Mouse (Mus musculus) cerebellum, postnatal 4 days (tissue): Measurements from ENCODE around the gene Eloa.
A peak's percentile ranks its signal among the peaks of the same experiment; 100 is the strongest.

Source experiments
- DNase-seq, 2 experiments: peaks; one replicate each; pipeline ENCODE4 v3.0.0; 2022; ENCODE audit warnings: low spot score in 2 of 2, mixed read lengths in 1 of 2

Gene Eloa

DNA sequence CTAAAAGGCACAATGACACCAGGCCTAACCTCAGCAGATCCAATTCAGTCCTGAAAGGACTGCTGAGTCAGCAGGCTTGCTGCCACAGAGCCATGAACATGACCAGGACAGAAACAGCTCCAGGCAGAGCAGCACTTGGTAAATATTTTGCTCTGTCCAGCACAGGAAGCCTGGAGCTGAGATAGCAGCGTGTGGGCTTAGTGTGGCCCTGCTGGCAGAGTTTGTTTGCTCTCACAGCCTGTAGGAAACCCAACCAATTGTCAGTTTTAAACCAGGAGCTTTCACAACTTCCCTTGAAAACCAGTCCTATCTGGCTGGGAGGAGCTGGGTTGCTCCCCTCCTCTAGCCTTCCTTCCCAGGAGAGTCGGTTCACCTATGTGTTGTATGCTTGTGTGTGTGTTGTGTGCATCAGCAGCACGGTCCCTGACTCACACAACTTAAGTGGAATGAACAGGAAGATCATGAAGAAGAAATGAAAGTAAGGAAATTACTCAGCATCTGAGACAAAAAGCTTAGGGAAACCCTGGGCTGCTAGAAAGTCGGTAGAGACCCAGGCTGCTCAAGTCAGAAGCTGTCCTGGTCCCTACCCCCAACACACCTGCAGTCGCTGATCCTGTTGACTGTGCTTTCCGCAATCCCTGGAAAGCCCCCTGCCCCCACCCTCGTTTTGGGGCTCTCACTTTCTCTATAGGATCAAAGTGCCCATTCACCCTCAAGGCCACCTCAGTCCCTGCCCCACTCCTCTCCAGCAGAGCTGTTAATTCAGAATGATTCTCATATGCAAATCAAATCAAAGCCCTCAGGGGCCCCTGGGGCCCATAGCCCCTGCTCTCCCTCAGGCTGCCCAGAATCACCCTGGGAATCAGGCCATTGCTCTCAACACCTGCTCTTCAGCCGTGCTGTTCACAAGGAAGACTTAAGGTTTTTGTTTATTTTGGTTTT is 9.7 kb upstream of the Eloa start:
- DNase-seq: no peak

GRCm38 (mm10) chr4:136028689-136029088 is 7.1 kb upstream of the Eloa start:
- no peak for DNase-seq

DNA sequence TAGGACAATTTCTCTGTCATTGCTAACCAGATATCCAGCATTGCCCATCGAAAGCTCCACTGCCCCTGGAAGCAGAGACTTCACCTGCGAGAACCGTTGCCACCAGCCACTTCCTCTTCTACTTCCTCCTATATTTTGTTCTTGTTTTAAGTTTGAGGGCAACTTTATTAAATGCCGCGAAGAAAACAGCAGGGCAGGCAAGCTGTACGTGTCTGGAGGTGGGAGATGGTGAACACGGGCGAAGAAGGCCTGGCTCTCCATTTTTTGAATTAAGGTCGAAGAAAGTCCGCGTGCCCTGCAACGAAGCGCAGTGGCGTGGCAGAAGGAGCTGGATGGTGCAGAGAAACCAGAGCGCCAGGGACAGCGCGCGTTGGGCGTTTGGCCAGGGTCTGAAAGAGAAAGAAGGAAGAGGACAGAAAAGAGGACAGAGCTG is 6.6 kb upstream of the Eloa start:
- DNase-seq: no peak

- DNase-seq: no peak
Observed at GRCm38 (mm10) chr4:136027416-136028131, 6.0 kb upstream of the Eloa start.

- no peak for DNase-seq
Observed at GRCm38 (mm10) chr4:136025350-136025749, 3.8 kb upstream of the Eloa start.

GRCm38 (mm10) chr4:136022924-136023323 is 1.4 kb upstream of the Eloa start:
- no peak for DNase-seq

GRCm38 (mm10) chr4:136020743-136021548 is 617 bp downstream of the Eloa start:
- peak in 1 of 2 experiments; percentile 3 for DNase-seq

DNA sequence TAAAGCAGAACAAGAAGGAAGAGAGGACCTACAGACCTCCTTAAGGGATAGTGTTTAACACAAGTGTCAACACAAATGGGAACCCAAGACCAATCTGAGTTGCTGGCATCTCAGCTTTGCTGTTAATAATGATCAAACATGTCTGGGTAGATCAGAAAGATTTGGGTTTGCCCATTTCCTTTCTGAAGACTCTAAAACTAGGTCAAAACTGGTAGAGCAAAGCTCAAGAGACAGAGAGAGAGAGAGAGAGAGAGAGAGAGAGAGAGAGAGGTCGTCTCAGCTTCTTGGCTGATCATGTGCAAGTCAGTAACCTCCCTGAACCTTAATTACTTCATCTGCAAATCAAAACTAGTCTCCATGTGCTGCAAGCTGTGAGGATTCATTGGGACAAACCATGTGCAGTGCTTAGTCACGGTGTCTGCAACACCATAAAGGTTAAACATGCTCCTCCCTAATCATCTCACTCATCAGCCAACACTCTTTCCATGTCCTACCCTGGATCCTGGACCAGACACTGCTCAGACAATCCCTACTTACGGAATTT is 5.4 kb downstream of the Eloa start:
- DNase-seq: no peak

- no peak for DNase-seq
Observed at GRCm38 (mm10) chr4:136010586-136010985, 11.0 kb downstream of the Eloa start.

GRCm38 (mm10) chr4:136008782-136009447 is 12.6 kb downstream of the Eloa start:
- no peak for DNase-seq

- no peak for DNase-seq
Observed at GRCm38 (mm10) chr4:136006821-136007220, 14.7 kb downstream of the Eloa start.

- DNase-seq: no peak
Observed at GRCm38 (mm10) chr4:136004921-136005320, 16.6 kb downstream of the Eloa start.

GRCm38 (mm10) chr4:136004107-136004675 is 17.4 kb downstream of the Eloa start:
- DNase-seq: no peak

DNA sequence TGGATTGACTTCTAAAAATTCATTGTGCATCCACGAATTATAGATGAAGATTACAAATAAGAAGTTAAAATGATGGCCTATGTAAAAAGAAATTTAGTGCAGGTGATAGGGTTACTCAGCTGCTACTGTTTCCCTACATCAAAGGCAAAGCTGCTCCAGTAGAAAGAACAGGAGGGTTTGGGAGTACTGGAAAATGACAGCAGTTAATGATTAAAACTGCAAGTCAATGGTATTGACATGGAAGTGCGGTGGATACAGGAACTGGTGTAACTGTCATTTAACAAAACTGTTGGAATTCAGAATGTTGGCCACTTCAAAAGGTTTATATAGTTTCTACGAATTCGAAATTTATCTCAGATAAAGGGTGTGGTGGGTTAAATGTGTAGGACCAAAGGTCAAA is 26.4 kb downstream of the Eloa start:
- no peak for DNase-seq

DNA sequence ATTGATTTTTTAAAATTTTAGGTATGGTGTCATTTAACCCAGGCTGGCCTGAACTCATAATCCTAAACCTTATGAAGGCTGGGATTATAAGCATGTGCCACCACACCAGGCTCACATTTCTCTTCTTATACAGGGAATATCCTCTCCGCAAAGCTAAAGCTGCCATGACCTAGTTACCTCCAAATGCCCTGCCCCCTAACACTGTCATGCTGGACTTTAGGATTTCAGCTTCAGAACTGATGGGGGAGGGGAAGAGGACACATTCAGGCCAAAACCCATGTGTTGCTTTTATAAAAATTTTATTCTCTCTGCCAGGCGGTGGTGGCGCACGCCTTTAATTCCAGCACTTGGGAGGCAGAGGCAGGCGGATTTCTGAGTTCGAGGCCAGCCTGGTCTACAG is 27.6 kb downstream of the Eloa start:
- DNase-seq: no peak

DNA sequence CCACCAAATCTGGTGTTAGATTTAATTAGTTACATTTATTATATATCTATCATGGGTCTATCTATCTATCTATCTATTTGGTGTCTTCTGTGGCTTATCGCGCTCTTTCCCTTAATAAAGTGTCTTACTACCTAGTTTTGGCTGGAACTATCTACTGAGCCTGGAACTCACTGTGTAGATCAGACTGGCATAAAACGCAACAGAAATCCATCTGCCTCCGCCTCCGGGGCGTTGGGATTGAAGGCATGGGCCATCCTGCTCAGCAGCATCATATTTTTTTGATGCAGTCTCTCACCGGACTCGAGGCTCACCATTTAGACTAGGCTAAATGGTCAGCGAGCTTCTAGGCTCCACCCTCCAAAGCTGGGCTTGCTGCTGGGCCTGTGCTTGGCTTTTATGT is 33.8 kb downstream of the Eloa start:
- DNase-seq: no peak

- DNase-seq: peak; percentile 82 to 95
Observed at GRCm38 (mm10) chr4:135986943-135987710, 34.4 kb downstream of the Eloa start, which contains the start of gene Pithd1. Pithd1 (minus strand) TSS chr4:135987264.

DNA sequence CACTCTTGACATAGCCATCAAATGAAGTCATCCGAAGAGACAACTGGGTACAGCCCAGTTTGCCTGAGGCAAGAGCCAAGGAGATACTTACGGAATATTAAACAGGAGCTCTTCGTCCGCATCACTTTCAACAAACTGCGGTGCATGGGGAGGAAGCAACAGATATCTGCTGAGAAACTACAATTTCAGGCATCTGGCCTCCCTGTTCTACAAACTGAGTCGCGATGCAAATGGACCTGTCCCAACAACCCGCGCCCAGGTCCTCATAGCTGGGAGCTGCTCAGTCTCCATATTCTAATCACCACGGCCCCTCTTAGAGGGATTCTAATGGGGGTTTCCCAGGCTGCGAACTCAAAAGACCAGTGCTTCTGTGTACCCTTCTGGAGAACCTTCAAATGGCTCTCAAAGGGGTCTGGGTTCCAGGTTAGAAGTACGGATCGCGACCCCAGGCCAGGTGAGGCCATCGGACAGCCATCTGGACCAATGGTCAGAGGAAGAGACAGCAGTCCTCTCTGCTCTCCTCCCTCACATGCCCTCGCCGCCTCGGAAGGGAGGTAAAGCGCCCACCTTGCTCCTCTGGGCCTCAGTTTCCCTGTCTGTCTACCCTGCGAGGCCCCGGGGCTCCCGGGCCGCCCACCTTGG is 35.1 kb downstream of the Eloa start:
- no peak for DNase-seq

GRCm38 (mm10) chr4:135985769-135986168 is 35.8 kb downstream of the Eloa start:
- no peak for DNase-seq
